Mouse (Mus musculus) left cerebral cortex, postnatal 10 days (tissue): ENCODE measurements at regions not wholly inside any gene's neighbourhood (a gene's known extent, or its start where the extent isn't known, plus 50 kb on each side); places are given as distances from the start of the nearest gene placed in this dataset.

Source experiments
- DNase-seq, 2 experiments: peaks; one replicate each; pipeline ENCODE4 v3.0.0; 2021 to 2022; ENCODE audit warnings: low spot score in 2 of 2, mixed read lengths in 1 of 2; ENCODE audit errors: extremely low spot score in 1 of 2
- intact Hi-C: fragments of 180-260 bp; cut with DNase I; formaldehyde crosslinking; loops from one replicate; pipeline ENCODE4 v1.15.1; 2025

- DNase-seq: no peak
- intact Hi-C loops: no loop called here
These were observed 173.3 kb downstream of the Gm5447 start for GRCm38 (mm10) chr13:31147323-31147722.

- intact Hi-C loops: no loop called here
- no peak for DNase-seq
These were observed 180.1 kb downstream of the Gm5447 start for GRCm38 (mm10) chr13:31154066-31154465.

- no peak for DNase-seq
- intact Hi-C loops: no loop called here
These were observed 190.0 kb downstream of the Gm5447 start for GRCm38 (mm10) chr13:31163878-31164495.

GRCm38 (mm10) chr13:31166286-31166685, 192.3 kb downstream of the Gm5447 start:
- DNase-seq: peak in 1 of 2 experiments; percentile 35
- intact Hi-C loops: no loop called here

- no peak for DNase-seq
- intact Hi-C loops: no loop called here
These were observed 194.8 kb downstream of the Gm5447 start for GRCm38 (mm10) chr13:31168854-31169253.

- intact Hi-C loops: no loop called here
- DNase-seq: no peak
These were observed 197.7 kb downstream of the Gm5447 start for GRCm38 (mm10) chr13:31171751-31172150.

- DNase-seq: no peak
- intact Hi-C loops: no loop called here
These were observed 198.6 kb downstream of the Gm5447 start for GRCm38 (mm10) chr13:31172580-31172979.

GRCm38 (mm10) chr13:31177999-31178783, 204.2 kb downstream of the Gm5447 start:
- intact Hi-C loops: loop anchor here (5.0 kb wide), 1 partner anchor 616 kb away; no protein-coding TSS in a partner anchor
- DNase-seq: no peak

- intact Hi-C loops: loop anchor here (5.0 kb wide), 1 partner anchor 617 kb away; no protein-coding TSS in a partner anchor
- no peak for DNase-seq
These were observed 205.0 kb downstream of the Gm5447 start for GRCm38 (mm10) chr13:31178964-31179363.

GRCm38 (mm10) chr13:31179407-31180001, 205.5 kb downstream of the Gm5447 start:
- intact Hi-C loops: loop anchor here (5.0 kb wide), 1 partner anchor 617 kb away; no protein-coding TSS in a partner anchor
- peak; percentile 18 to 73 for DNase-seq

- intact Hi-C loops: no loop called here
- no peak for DNase-seq
These were observed 207.5 kb downstream of the Gm5447 start for GRCm38 (mm10) chr13:31181530-31181929.

- DNase-seq: peak in 1 of 2 experiments; percentile 28
- intact Hi-C loops: no loop called here
These were observed 211.1 kb downstream of the Gm5447 start for GRCm38 (mm10) chr13:31184845-31185834.

GRCm38 (mm10) chr13:31186805-31187589, 213.0 kb downstream of the Gm5447 start:
- intact Hi-C loops: no loop called here
- no peak for DNase-seq

GRCm38 (mm10) chr13:31189116-31189515, 215.1 kb downstream of the Gm5447 start:
- no peak for DNase-seq
- intact Hi-C loops: no loop called here

- no peak for DNase-seq
- intact Hi-C loops: no loop called here
These were observed 216.0 kb downstream of the Gm5447 start for GRCm38 (mm10) chr13:31190036-31190435.

- no peak for DNase-seq
- intact Hi-C loops: no loop called here
These were observed 217.5 kb downstream of the Gm5447 start for GRCm38 (mm10) chr13:31191344-31192139.

GRCm38 (mm10) chr13:31194971-31195370, 221.0 kb downstream of the Gm5447 start:
- intact Hi-C loops: no loop called here
- no peak for DNase-seq
